Mouse (Mus musculus) CH12.LX (cell line): ENCODE results near the gene Cenpt. TPM values are rescaled to one million over a fixed set of nuclear protein-coding genes. Genes with fewer than 3 reads are reported as not detected.

Experiments used
- DNase-seq: peaks from one replicate; pipeline ENCODE4 v3.0.0-alpha.2; 2013; ENCODE audit errors: extremely low read depth
- H3K27ac ChIP-seq: 2 replicates; pipeline ENCODE4 v1.5.1; 2012; ENCODE audit warnings: low read depth, mild to moderate bottlenecking, control low read depth, moderate library complexity; ENCODE audit not compliant: insufficient read depth
- H3K27me3 ChIP-seq: replicated peaks from 2 replicates; pipeline ENCODE3; 2012; ENCODE audit warnings: inconsistent platforms
- H3K36me3 ChIP-seq, 2 experiments: replicated peaks in 1 of 2; 2 replicates each; pipeline versions ENCODE3 to v1.6.1; 2012; ENCODE audit warnings: inconsistent platforms in 1 of 2, low read length in 1 of 2, mild to moderate bottlenecking in 1 of 2, mixed read lengths in 1 of 2, moderate library complexity in 1 of 2; ENCODE audit not compliant: control insufficient read depth in 1 of 2, insufficient read depth in 1 of 2
- H3K4me1 ChIP-seq, 2 experiments: 2 replicates each; pipeline ENCODE4 v1.6.1; 2012; ENCODE audit warnings: inconsistent platforms in 1 of 2, moderate library complexity in 1 of 2; ENCODE audit not compliant: insufficient read depth in 2 of 2, control insufficient read depth in 1 of 2
- H3K4me2 ChIP-seq: 2 replicates; pipeline ENCODE4 v1.6.1; 2012; ENCODE audit warnings: low read depth, mild to moderate bottlenecking, control low read depth; ENCODE audit not compliant: poor library complexity, insufficient read depth, severe bottlenecking
- H3K4me3 ChIP-seq, 3 experiments: fragments of 150-350 bp in 1 of 3; sonication (generic) in 1 of 3; replicated peaks in 1 of 3; 2 replicates each; pipeline versions ENCODE3 to v1.5.1; 2011 to 2012; ENCODE audit warnings: low read depth in 2 of 3, low read length in 2 of 3, mild to moderate bottlenecking in 2 of 3, moderate library complexity in 2 of 3, control low read depth in 1 of 3, improper control_type of control experiment in 1 of 3, inconsistent platforms in 1 of 3, mixed read lengths in 1 of 3; ENCODE audit not compliant: poor library complexity in 1 of 3
- H3K79me2 ChIP-seq: replicated peaks from 2 replicates; pipeline ENCODE4 v1.6.1; 2012; ENCODE audit warnings: mild to moderate bottlenecking, moderate library complexity; ENCODE audit not compliant: control insufficient read depth, poor library complexity, insufficient read depth, severe bottlenecking; ENCODE audit errors: extremely low read depth
- H3K9ac ChIP-seq: 2 replicates; pipeline ENCODE4 v1.6.1; 2012; ENCODE audit warnings: low read depth, mild to moderate bottlenecking, control low read depth, moderate library complexity; ENCODE audit not compliant: insufficient read depth
- H3K9me3 ChIP-seq: replicated peaks from 2 replicates; pipeline ENCODE3; 2012; ENCODE audit warnings: low read length, inconsistent platforms, mixed read lengths
- CTCF ChIP-seq, 2 experiments: IDR thresholded peaks in 1 of 2; conservative IDR thresholded peaks in 1 of 2; 2 replicates each; pipeline ENCODE4 v1.5.1; 2011 to 2012; ENCODE audit warnings: low read depth in 2 of 2, low read length in 2 of 2, improper control_type of control experiment in 1 of 2, inconsistent platforms in 1 of 2, mild to moderate bottlenecking in 1 of 2, moderate library complexity in 1 of 2
- ETS1 ChIP-seq: conservative IDR thresholded peaks from 2 replicates; pipeline ENCODE4 v1.6.1; 2012; ENCODE audit warnings: low read depth, mild to moderate bottlenecking, inconsistent platforms, low read length, improper control_type of control experiment, moderate library complexity
- JUN ChIP-seq: IDR thresholded peaks from 2 replicates; pipeline ENCODE4 v1.6.1; 2011; ENCODE audit warnings: low read depth, mild to moderate bottlenecking, low read length, improper control_type of control experiment, moderate library complexity; ENCODE audit not compliant: insufficient read depth
- KAT2A ChIP-seq: IDR thresholded peaks from 2 replicates; pipeline ENCODE4 v1.6.1; 2012; ENCODE audit warnings: low read length, improper control_type of control experiment, inconsistent platforms; ENCODE audit not compliant: insufficient replicate concordance
- MAFK ChIP-seq: IDR thresholded peaks from 2 replicates; pipeline ENCODE4 v1.6.1; 2011; ENCODE audit warnings: low read length, improper control_type of control experiment; ENCODE audit not compliant: insufficient replicate concordance
- MEF2A ChIP-seq: IDR thresholded peaks from 2 replicates; pipeline ENCODE4 v1.6.1; 2014; ENCODE audit warnings: low read depth, mild to moderate bottlenecking, inconsistent platforms, low read length, improper control_type of control experiment, borderline replicate concordance
- MYC ChIP-seq: IDR thresholded peaks from 2 replicates; pipeline ENCODE4 v1.6.1; 2011; ENCODE audit warnings: low read depth, mild to moderate bottlenecking, improper control_type of control experiment, low read length
- NELFE ChIP-seq: IDR thresholded peaks from 2 replicates; pipeline ENCODE4 v1.6.1; 2011; ENCODE audit warnings: low read depth, low read length, improper control_type of control experiment
- POLR2A ChIP-seq: IDR thresholded peaks from 2 replicates; pipeline ENCODE4 v1.6.1; 2011; ENCODE audit warnings: low read depth, mild to moderate bottlenecking, improper control_type of control experiment, low read length
- POLR2AphosphoS2 ChIP-seq: IDR thresholded peaks from 2 replicates; pipeline ENCODE4 v1.6.1; 2011; ENCODE audit warnings: low read depth, low read length, improper control_type of control experiment
- RAD21 ChIP-seq: IDR thresholded peaks from 2 replicates; pipeline ENCODE4 v1.6.1; 2011; ENCODE audit warnings: low read depth, mild to moderate bottlenecking, low read length, improper control_type of control experiment, moderate library complexity
- RCOR1 ChIP-seq: conservative IDR thresholded peaks from 2 replicates; pipeline ENCODE4 v1.6.1; 2012; ENCODE audit warnings: low read depth, mild to moderate bottlenecking, inconsistent platforms, low read length, improper control_type of control experiment
- TBP ChIP-seq: conservative IDR thresholded peaks from 2 replicates; pipeline ENCODE4 v1.6.1; 2011; ENCODE audit warnings: low read depth, low read length, improper control_type of control experiment
- UBTF ChIP-seq: IDR thresholded peaks from 2 replicates; pipeline ENCODE4 v1.6.1; 2012; ENCODE audit warnings: low read depth, mild to moderate bottlenecking, inconsistent platforms, low read length, improper control_type of control experiment, moderate library complexity
- ZC3H11A ChIP-seq: IDR thresholded peaks from 2 replicates; pipeline ENCODE4 v1.6.1; 2012; ENCODE audit warnings: low read depth, mild to moderate bottlenecking, inconsistent platforms, low read length, improper control_type of control experiment
- ZKSCAN1 ChIP-seq: IDR thresholded peaks from 2 replicates; pipeline ENCODE4 v1.6.1; 2012; ENCODE audit warnings: low read depth, inconsistent platforms, low read length, improper control_type of control experiment, borderline replicate concordance
- ZMIZ1 ChIP-seq: IDR thresholded peaks from 2 replicates; pipeline ENCODE4 v1.6.1; 2012; ENCODE audit warnings: low read depth, mild to moderate bottlenecking, inconsistent platforms, low read length, improper control_type of control experiment
- dilution Hi-C: fragments of 300-500 bp; cut with MboI; formaldehyde crosslinking; loops from 2 replicates; pipeline ENCODE4 v1.14.3; 2020; ENCODE audit warnings: low sequenced_read_pairs; ENCODE audit not compliant: extremely low pct_unique_long_range_greater_than_20kb, extremely low pct_ligation_motif_present
- in situ Hi-C: fragments of 300-500 bp; cut with MboI; formaldehyde crosslinking; loops from 3 replicates; pipeline ENCODE4 v1.14.3; 2019; ENCODE audit warnings: low sequenced_read_pairs, low pct_ligation_motif_present, low pct_unique_long_range_greater_than_20kb, mixed read lengths
- polyA plus RNA-seq: library from polyadenylated mRNA; unstranded; fragments of >175 nt; gene quantifications from 2 replicates; pipeline ENCODE4 v1.2.1, GENCODE M21; 2012; ENCODE audit warnings: low read depth; ENCODE audit not compliant: insufficient read length
- total RNA-seq, 2 experiments: library from RNA; depleted of rRNA; stranded (reverse); fragments of 300-350 nt in 1 of 2; fragments of >200 nt in 1 of 2; gene quantifications; 2 replicates each; pipeline ENCODE4 v1.2.3; 2012 to 2014

The Cenpt gene
- total and polyA plus RNA-seq, 3 experiments = 17.3 to 29.4 (median 21.3) TPM

- Histone ChIP-seq H3K79me2 (no peaks in the 10 kb centered on the region; the same call in 1 of the 2 replicates), H3K4me3 (no peak overlapping the region), H3K9ac (no peak overlapping the region), H3K4me1 (peaks cover 7 to 26% of the 10 kb centered on the region in 2 experiments), H3K27me3 (no peaks in the 10 kb centered on the region), H3K36me3 (peaks cover 4 to 56% of the 10 kb centered on the region in 2 experiments), H3K27ac (no peak overlapping the region), H3K9me3 (no peaks in the 10 kb centered on the region), H3K4me2 (no peak overlapping the region)
- dilution Hi-C loops = no loop called here
- DNase-seq = no peak
- in situ Hi-C loops = loop anchor here (5.0 kb wide), 1 partner anchor 36 kb away; no protein-coding TSS in a partner anchor
- TF ChIP-seq POLR2A (no peak), ZKSCAN1 (no peak), RCOR1 (no peak), ZC3H11A (no peak), MYC (no peak), POLR2AphosphoS2 (no peak), KAT2A (no peak), CTCF (conservative IDR thresholded peaks at IDR 0.05 in 1 of 2, IDR thresholded peaks at IDR 0.05 in 1 of 2; ENCODE audit: low read depth in 2 of 2, low read length in 2 of 2) (no peak), NELFE (no peak), RAD21 (no peak), MEF2A (no peak)
Observed at GRCm38 (mm10) chr8:105798408-105798807, 54.7 kb downstream of the Cenpt start.

- peaks cover 4 to 67% of the 10 kb centered on the region in 2 experiments for H3K36me3 ChIP-seq
Observed at GRCm38 (mm10) chr8:105795785-105796184, 57.3 kb downstream of the Cenpt start.

More at GRCm38 (mm10) chr8:105795785-105796184, 57.3 kb downstream of the Cenpt start:
- Histone ChIP-seq H3K9ac (no peak overlapping the region), H3K27ac (no peak overlapping the region), H3K27me3 (no peaks in the 10 kb centered on the region), H3K4me1 (peaks cover 0 to 14% of the 10 kb centered on the region in 2 experiments; a peak in 1 of 4 replicates), H3K4me3 (no peak overlapping the region), H3K9me3 (no peaks in the 10 kb centered on the region), H3K4me2 (no peak overlapping the region), H3K79me2 (no peaks in the 10 kb centered on the region)
- in situ Hi-C loops = loop anchor here (5.0 kb wide), 1 partner anchor 33 kb away; no protein-coding TSS in a partner anchor
- DNase-seq = no peak
- no peak for TF ChIP-seq UBTF
- TF ChIP-seq JUN = no peak
- no peak for TF ChIP-seq TBP
- no peak for TF ChIP-seq ETS1
- TF ChIP-seq ZKSCAN1 = no peak
- TF ChIP-seq ZMIZ1 = no peak
- no peak for TF ChIP-seq POLR2A
- TF ChIP-seq MAFK = no peak
- dilution Hi-C loops = no loop called here

Other genes starting within 250 kb of the Cenpt start
Only the 20 nearest of the 25 such genes appear.
- gene Acd, start 152.2 kb downstream of the Cenpt start, total RNA-seq (2012; rRNA removed) = 10.9 and 11.9 TPM in 2 replicates
- gene Acd, start 152.2 kb downstream of the Cenpt start, total RNA-seq (2014; rRNA removed) = 4.8 and 5.2 TPM in 2 replicates
- gene Acd, start 152.2 kb downstream of the Cenpt start, polyA plus RNA-seq = 31.8 and 40.0 TPM in 2 replicates
- 17.5 and 32.3 TPM in 2 replicates for gene Pard6a, start 152.1 kb downstream of the Cenpt start, total RNA-seq (2012; rRNA removed)
- 18.9 and 23.3 TPM in 2 replicates for gene Pard6a, start 152.1 kb downstream of the Cenpt start, total RNA-seq (2014; rRNA removed)
- 10.0 and 15.9 TPM in 2 replicates for gene Pard6a, start 152.1 kb downstream of the Cenpt start, polyA plus RNA-seq
- gene 4933405L10Rik, start 145.6 kb downstream of the Cenpt start, total RNA-seq (2012; rRNA removed) = 0.25 TPM in 1 of 2 replicates, not detected in the other
- not detected in 2 replicates for gene 4933405L10Rik, start 145.6 kb downstream of the Cenpt start, total RNA-seq (2014; rRNA removed)
- gene 4933405L10Rik, start 145.6 kb downstream of the Cenpt start, polyA plus RNA-seq = not detected in 2 replicates
- gene Enkd1, start 145.1 kb downstream of the Cenpt start, total RNA-seq (2012; rRNA removed) = 25.2 and 27.4 TPM in 2 replicates
- 15.6 and 17.7 TPM in 2 replicates for gene Enkd1, start 145.1 kb downstream of the Cenpt start, total RNA-seq (2014; rRNA removed)
- 30.8 and 35.9 TPM in 2 replicates for gene Enkd1, start 145.1 kb downstream of the Cenpt start, polyA plus RNA-seq
- gene Gfod2, start 94.6 kb downstream of the Cenpt start, total RNA-seq (2012; rRNA removed) = 3.1 and 4.7 TPM in 2 replicates
- gene Gfod2, start 94.6 kb downstream of the Cenpt start, total RNA-seq (2014; rRNA removed) = 1.7 and 1.8 TPM in 2 replicates
- 3.1 and 3.4 TPM in 2 replicates for gene Gfod2, start 94.6 kb downstream of the Cenpt start, polyA plus RNA-seq
- gene Ranbp10, start 25.9 kb downstream of the Cenpt start, total RNA-seq (2012; rRNA removed) = 8.1 and 8.7 TPM in 2 replicates
- 7.4 and 7.9 TPM in 2 replicates for gene Ranbp10, start 25.9 kb downstream of the Cenpt start, total RNA-seq (2014; rRNA removed)
- 12.8 and 15.8 TPM in 2 replicates for gene Ranbp10, start 25.9 kb downstream of the Cenpt start, polyA plus RNA-seq
- 0.13 and 0.21 TPM in 2 replicates for gene Tsnaxip1, start 25.5 kb downstream of the Cenpt start, total RNA-seq (2012; rRNA removed)
- 0.13 TPM in 1 of 2 replicates, not detected in the other for gene Tsnaxip1, start 25.5 kb downstream of the Cenpt start, total RNA-seq (2014; rRNA removed)
- 0.38 and 0.50 TPM in 2 replicates for gene Tsnaxip1, start 25.5 kb downstream of the Cenpt start, polyA plus RNA-seq
- 40.2 and 42.6 TPM in 2 replicates for gene Thap11, start 1.9 kb upstream of the Cenpt start, total RNA-seq (2012; rRNA removed)
- gene Thap11, start 1.9 kb upstream of the Cenpt start, total RNA-seq (2014; rRNA removed) = 29.7 and 31.9 TPM in 2 replicates
- 21.3 and 21.7 TPM in 2 replicates for gene Thap11, start 1.9 kb upstream of the Cenpt start, polyA plus RNA-seq
- gene Nutf2, start 7.3 kb upstream of the Cenpt start, total RNA-seq (2012; rRNA removed) = 144 and 193 TPM in 2 replicates
- 205 and 223 TPM in 2 replicates for gene Nutf2, start 7.3 kb upstream of the Cenpt start, total RNA-seq (2014; rRNA removed)
- gene Nutf2, start 7.3 kb upstream of the Cenpt start, polyA plus RNA-seq = 7.9 and 11.2 TPM in 2 replicates
- gene Edc4, start 27.6 kb upstream of the Cenpt start, total RNA-seq (2012; rRNA removed) = 41.6 and 47.0 TPM in 2 replicates
- gene Edc4, start 27.6 kb upstream of the Cenpt start, total RNA-seq (2014; rRNA removed) = 28.2 and 28.7 TPM in 2 replicates
- 37.5 and 46.4 TPM in 2 replicates for gene Edc4, start 27.6 kb upstream of the Cenpt start, polyA plus RNA-seq
- 0.38 and 0.42 TPM in 2 replicates for gene Nrn1l, start 40.3 kb upstream of the Cenpt start, total RNA-seq (2012; rRNA removed)
- gene Nrn1l, start 40.3 kb upstream of the Cenpt start, total RNA-seq (2014; rRNA removed) = not detected in 2 replicates
- not detected in 2 replicates for gene Nrn1l, start 40.3 kb upstream of the Cenpt start, polyA plus RNA-seq
- 12.2 and 12.9 TPM in 2 replicates for gene Pskh1, start 47.2 kb upstream of the Cenpt start, total RNA-seq (2012; rRNA removed)
- 10.5 and 11.0 TPM in 2 replicates for gene Pskh1, start 47.2 kb upstream of the Cenpt start, total RNA-seq (2014; rRNA removed)
- gene Pskh1, start 47.2 kb upstream of the Cenpt start, polyA plus RNA-seq = 11.5 and 12.3 TPM in 2 replicates
- 2.0 and 2.9 TPM in 2 replicates for gene Ctrl, start 80.6 kb upstream of the Cenpt start, total RNA-seq (2012; rRNA removed)
- 1.3 and 1.5 TPM in 2 replicates for gene Ctrl, start 80.6 kb upstream of the Cenpt start, total RNA-seq (2014; rRNA removed)
- gene Ctrl, start 80.6 kb upstream of the Cenpt start, polyA plus RNA-seq = 5.3 and 5.9 TPM in 2 replicates
- gene Psmb10, start 85.2 kb upstream of the Cenpt start, total RNA-seq (2012; rRNA removed) = 228 and 298 TPM in 2 replicates
- 136 and 137 TPM in 2 replicates for gene Psmb10, start 85.2 kb upstream of the Cenpt start, total RNA-seq (2014; rRNA removed)
- gene Psmb10, start 85.2 kb upstream of the Cenpt start, polyA plus RNA-seq = 227 and 313 TPM in 2 replicates
- 0.21 and 0.34 TPM in 2 replicates for gene Lcat, start 90.1 kb upstream of the Cenpt start, total RNA-seq (2012; rRNA removed)
- 0.18 TPM in 1 of 2 replicates, not detected in the other for gene Lcat, start 90.1 kb upstream of the Cenpt start, total RNA-seq (2014; rRNA removed)
- gene Lcat, start 90.1 kb upstream of the Cenpt start, polyA plus RNA-seq = 0.17 and 0.25 TPM in 2 replicates
- gene Slc12a4, start 112.8 kb upstream of the Cenpt start, total RNA-seq (2012; rRNA removed) = 9.4 and 9.7 TPM in 2 replicates
- 2.8 and 4.2 TPM in 2 replicates for gene Slc12a4, start 112.8 kb upstream of the Cenpt start, total RNA-seq (2014; rRNA removed)
- gene Slc12a4, start 112.8 kb upstream of the Cenpt start, polyA plus RNA-seq = 7.2 and 8.1 TPM in 2 replicates
- not detected in 2 replicates for gene Dpep3, start 126.2 kb upstream of the Cenpt start, total RNA-seq (2012; rRNA removed)
- not detected in 2 replicates for gene Dpep3, start 126.2 kb upstream of the Cenpt start, total RNA-seq (2014; rRNA removed)
- gene Dpep3, start 126.2 kb upstream of the Cenpt start, polyA plus RNA-seq = not detected in 2 replicates
- 20.9 and 23.2 TPM in 2 replicates for gene Dus2, start 138.1 kb upstream of the Cenpt start, total RNA-seq (2012; rRNA removed)
- gene Dus2, start 138.1 kb upstream of the Cenpt start, total RNA-seq (2014; rRNA removed) = 20.7 and 23.6 TPM in 2 replicates
- gene Dus2, start 138.1 kb upstream of the Cenpt start, polyA plus RNA-seq = 27.2 and 27.7 TPM in 2 replicates
- gene Dpep2nb, start 152.7 kb upstream of the Cenpt start, total RNA-seq (2012; rRNA removed) = not detected in 2 replicates
- not detected in 2 replicates for gene Dpep2nb, start 152.7 kb upstream of the Cenpt start, total RNA-seq (2014; rRNA removed)
- gene Dpep2nb, start 152.7 kb upstream of the Cenpt start, polyA plus RNA-seq = not detected in 2 replicates
- gene Ddx28, start 158.6 kb upstream of the Cenpt start, total RNA-seq (2012; rRNA removed) = 19.8 and 23.3 TPM in 2 replicates
- 21.6 and 21.8 TPM in 2 replicates for gene Ddx28, start 158.6 kb upstream of the Cenpt start, total RNA-seq (2014; rRNA removed)
- gene Ddx28, start 158.6 kb upstream of the Cenpt start, polyA plus RNA-seq = 15.5 and 16.3 TPM in 2 replicates